Mouse (Mus musculus): ENCODE data around the gene Cdh3. TPM values are rescaled to one million over a fixed set of nuclear protein-coding genes. Genes with fewer than 3 reads are reported as not detected.

Gene Cdh3
- 1.7 TPM in 2 replicates for polyA plus RNA-seq (2012; rRNA removed)

DNA sequence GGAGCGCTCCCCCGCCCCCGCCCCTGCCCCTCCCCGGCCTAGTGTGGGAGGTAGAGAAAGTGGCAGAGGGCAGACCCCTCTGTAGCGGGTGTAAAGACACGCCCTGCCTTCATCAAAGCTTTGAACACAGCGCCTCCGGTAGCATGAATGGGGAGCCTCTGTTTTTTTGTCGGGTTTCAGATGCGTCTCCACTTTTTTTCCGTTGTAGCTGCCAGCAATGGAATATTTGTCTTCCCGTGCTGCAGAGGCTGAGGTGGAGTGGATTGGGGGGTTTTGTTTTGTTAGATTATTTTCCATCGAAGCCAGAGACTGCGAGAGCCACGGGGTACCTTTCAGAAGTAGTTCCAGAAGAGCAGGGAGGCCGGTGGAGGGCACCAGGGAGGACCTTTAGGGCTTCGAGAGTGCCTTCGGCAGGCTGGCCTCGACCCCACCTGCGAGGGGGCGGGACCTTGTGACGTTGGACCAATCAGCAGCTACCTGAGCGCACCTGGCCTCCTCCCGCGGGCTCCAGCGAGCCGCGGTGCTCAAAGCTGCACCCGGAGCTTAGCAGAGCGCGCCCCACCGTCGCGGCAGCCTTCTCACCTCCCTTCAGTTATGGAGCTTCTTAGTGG, at the start of gene Cdh3:
Cdh3 (plus strand) TSS at position 527 of the 611 bp plus-strand sequence.

GRCm38 (mm10) chr8:106500018-106500685, 10.5 kb upstream of the Cdh3 start, which contains the start of gene 6030452D12Rik:
6030452D12Rik (plus strand) TSS chr8:106500522.

DNA sequence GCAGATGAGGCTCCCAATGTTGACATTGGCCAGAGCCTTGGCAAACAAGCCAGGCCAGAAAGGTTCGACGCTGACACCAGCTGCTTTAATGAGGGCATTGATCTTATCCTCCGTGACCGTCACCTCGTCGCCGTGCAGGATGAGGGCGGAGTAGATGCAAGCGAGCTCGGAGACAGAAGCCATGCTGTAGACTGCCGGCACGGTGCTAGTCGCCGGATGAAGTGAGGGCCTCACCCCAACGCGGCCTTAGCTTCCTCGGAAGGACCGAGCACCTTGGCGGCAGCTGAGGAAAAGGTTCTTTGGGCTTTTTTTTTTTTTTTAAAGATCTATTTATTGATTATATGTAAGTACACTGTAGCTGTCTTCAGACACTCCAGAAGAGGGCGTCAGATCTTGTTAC, 62.5 kb downstream of the Cdh3 start, which contains the start of gene Gm10073:
Gm10073 (minus strand) TSS at position 294 of the 400 bp plus-strand sequence.

DNA sequence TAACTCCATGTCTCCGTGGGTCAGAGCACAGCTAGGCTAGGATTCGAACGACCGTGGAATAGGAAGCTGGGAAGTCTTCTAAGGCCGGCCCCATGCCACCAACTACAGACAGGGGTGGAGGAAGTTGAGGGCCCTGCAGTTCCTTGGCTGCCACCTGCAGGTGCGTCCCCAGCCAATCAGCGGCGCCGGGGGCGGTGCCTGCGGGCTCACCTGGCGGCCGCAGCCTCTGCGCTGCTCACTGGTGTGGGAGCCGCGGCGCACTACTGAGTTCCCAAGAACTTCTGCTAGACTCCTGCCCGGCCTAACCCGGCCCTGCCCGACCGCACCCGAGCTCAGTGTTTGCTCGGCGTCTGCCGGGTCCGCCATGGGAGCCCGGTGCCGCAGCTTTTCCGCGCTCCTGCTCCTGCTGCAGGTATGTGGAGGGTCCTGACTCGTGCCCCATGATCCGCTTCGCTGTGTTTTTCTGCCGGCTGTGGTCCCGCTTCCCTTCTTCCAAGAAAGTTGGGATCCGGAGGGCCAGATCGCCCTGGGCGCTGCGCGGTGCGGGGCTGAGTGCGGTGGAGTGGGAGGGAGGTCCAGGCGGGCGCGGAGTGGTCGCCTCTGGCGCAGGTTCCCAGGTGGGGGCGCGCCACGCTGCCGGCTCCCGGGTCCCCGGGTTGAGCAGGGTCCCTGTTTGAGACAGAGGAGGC, 92.6 kb downstream of the Cdh3 start, which contains the start of gene Cdh1:
Cdh1 (plus strand) TSS at position 221 of the 689 bp plus-strand sequence.

Other genes with a start within 250 kb of the Cdh3 start
- gene Smpd3, start 172.9 kb upstream of the Cdh3 start, polyA plus RNA-seq (2012; rRNA removed), result 0.40 and 0.48 TPM in 2 replicates
- gene Zfp90, start 95.6 kb upstream of the Cdh3 start, polyA plus RNA-seq (2012; rRNA removed), result 2.2 and 2.3 TPM in 2 replicates
- not detected in 2 replicates for gene 6030452D12Rik, start 10.4 kb upstream of the Cdh3 start, polyA plus RNA-seq (2012; rRNA removed)
- 41.0 and 49.2 TPM in 2 replicates for gene Gm10073, start 62.6 kb downstream of the Cdh3 start, polyA plus RNA-seq (2012; rRNA removed)
- gene Cdh1, start 92.5 kb downstream of the Cdh3 start, polyA plus RNA-seq (2012; rRNA removed), result 24.9 and 26.9 TPM in 2 replicates
- 1.5 and 1.9 TPM in 2 replicates for gene Tango6, start 172.2 kb downstream of the Cdh3 start, polyA plus RNA-seq (2012; rRNA removed)

Measured in liver, embryonic 18 days (tissue).